Mouse (Mus musculus) monocyte, adult 2 months (primary cell): ENCODE data around the gene Defa26.
"Not testable (repeated sequence)": the region's sequence is repeated elsewhere in the genome, so short reads cannot be mapped to it uniquely, and the experiment has no call there.

Experiments
- DNase-seq, 2 experiments: peaks; one replicate each; pipeline ENCODE4 v3.0.0; 2022; ENCODE audit warnings: low spot score in 2 of 2, low read depth in 1 of 2

Defa26 gene

DNA sequence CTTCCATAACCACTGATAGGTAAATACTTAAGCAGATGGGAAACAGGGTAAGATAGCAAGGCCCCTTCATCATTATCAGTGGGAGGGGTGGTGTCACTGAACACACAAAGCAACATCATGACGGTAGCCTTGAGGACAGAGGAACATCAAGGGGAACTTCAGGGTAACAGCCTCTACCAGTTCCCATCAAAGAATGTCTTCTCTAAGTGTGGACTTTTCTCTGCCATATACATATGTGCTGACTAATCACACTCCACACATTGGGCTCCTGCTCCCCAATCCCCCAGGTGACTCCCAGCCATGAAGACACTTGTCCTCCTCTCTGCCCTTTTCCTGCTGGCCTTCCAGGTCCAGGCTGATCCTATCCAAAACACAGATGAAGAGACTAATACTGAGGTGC, at the start of gene Defa26:
Gene Defa26 (plus strand): TSS at position 301 of the 400 bp plus-strand sequence.
- not testable (repeated sequence) for DNase-seq

DNA sequence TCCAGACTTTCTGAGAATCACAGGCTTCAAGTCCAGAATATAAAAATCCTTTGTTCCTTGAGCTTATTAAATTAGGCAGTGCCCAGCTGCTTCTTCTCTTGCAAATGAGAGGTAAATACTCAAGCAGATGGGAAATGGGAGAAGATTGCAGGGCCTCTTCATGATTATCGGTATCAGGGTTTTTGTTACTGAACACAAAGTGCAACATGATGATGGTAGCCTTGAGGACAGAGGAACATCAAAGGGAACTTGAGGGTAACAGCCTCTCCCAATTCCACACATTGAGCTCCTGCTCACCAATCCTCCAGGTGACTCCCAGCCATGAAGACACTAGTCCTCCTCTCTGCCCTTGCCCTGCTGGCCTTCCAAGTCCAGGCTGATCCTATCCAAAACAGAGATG, 35.3 kb upstream of the Defa26 start, which contains the start of gene Defa28:
Gene Defa28 (plus strand): TSS at position 301 of the 400 bp plus-strand sequence.
- not testable (repeated sequence) for DNase-seq

DNA sequence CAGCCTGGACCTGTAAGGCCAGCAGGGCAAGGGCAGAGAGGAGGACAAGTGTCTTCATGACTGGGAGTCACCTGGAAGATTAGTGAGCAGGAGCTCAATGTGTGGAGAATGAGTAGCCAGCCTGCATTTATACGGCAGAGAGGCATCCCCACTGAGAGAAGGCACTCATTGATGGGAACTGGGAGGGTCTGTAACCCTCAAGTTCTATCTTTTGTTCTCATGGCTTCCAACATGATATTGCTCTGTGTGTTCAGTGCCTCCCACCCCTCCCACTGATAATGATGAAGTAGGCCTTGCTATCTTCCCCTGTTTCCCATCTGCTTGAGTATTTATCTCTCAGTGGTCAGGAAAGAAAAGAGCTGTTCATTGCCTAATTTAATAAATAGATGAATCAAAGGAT, 23.6 kb upstream of the Defa26 start, which contains the start of gene Gm7861:
Gene Gm7861 (minus strand): TSS at position 101 of the 400 bp plus-strand sequence.
- not testable (repeated sequence) for DNase-seq

DNA sequence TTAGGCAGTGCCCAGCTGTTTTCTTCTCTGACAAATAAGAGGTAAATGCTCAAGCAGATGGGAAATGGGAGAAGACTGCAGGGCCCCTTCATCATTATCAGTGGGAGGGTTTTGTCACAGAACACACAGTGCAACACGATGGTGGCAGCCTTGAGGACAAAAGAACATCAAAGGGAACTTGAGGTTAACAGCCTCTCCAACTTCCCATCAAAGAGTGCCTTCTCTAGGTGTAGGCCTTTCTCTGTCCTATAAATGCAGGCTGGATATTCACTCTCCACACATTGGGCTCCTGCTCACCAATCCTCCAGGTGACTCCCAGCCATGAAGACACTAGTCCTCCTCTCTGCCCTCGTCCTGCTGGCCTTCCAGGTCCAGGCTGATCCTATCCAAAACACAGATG, 37.5 kb downstream of the Defa26 start, which contains the start of gene Defa17:
Gene Defa17 (plus strand): TSS at position 301 of the 400 bp plus-strand sequence.
- not testable (repeated sequence) for DNase-seq

DNA sequence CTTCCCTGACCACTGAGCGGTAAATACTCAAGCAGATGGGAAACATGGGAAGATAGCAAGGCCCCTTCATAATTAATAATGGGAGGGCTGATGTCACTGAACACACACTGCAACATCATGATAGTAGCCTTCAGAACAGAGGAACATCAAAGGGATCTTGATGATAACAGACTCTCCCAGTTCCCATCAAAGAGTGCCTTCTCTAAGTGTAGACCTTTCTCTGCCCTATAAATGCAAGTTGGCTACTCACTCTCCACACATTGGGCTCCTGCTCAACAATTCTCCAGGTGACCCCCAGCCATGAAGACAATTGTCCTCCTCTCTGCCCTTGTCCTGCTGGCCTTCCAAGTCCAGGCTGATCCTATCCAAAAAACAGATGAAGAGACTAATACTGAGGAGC, 47.5 kb downstream of the Defa26 start, which contains the start of gene Defa34:
Gene Defa34 (plus strand): TSS at position 301 of the 400 bp plus-strand sequence.
- not testable (repeated sequence) for DNase-seq
